Mouse (Mus musculus) adrenal gland, postnatal 10 days (tissue): Measurements from ENCODE around the gene Cwc25. TPM values are rescaled to one million over a fixed set of nuclear protein-coding genes. Genes with fewer than 3 reads are reported as not detected.
"Not testable (repeated sequence)": the region's sequence is repeated elsewhere in the genome, so short reads cannot be mapped to it uniquely, and the experiment has no call there.

Source experiments
- DNase-seq: peaks from one replicate; pipeline ENCODE4 v3.0.0; 2021; ENCODE audit warnings: mixed read lengths
- total RNA-seq, 2 experiments: library from RNA; stranded (reverse); gene quantifications; 2 replicates each; pipeline ENCODE4 v1.2.3; 2021

The Cwc25 gene
- total RNA-seq, 2 experiments from 2014 or later, result 19.9 to 20.0 TPM

DNA sequence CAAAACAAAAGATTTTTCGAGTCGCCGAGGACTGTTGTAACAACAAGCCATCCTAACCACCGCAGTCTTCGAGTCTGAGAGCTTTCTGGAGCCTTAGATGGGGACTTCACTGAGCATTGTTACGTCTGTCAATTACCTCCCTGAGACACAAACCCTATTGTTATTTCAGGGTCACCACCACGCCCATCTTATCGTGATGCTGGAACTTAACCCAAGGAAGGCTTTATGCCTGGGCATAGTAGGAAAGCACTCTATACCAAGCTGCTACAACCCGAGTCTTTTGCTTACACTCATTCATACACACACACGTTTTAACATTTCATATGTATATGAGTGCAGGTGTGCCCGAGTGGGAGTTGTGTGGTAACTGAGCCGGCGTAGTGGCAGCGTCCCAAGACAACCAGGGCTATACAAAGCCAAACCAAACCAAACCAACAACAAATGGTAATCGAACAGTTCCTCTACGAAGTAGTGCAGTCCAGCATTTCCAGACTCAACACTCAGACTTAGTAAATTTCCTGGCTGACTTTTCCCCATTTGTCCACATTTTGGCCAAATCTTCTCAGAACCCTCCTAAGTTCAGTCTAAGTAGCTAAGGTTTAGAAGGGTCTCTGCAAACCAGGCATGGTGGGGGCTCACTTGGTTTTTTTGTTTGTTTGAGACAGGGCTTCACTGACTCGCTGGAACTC lies 9.6 kb upstream of the Cwc25 start, which contains the start of gene 1700001P01Rik:
TSS of gene 1700001P01Rik (minus strand) at position 111 of the 689 bp plus-strand sequence.
- no peak for DNase-seq

GRCm38 (mm10) chr11:97775186-97775585 lies 8.8 kb upstream of the Cwc25 start:
- DNase-seq, result no peak

DNA sequence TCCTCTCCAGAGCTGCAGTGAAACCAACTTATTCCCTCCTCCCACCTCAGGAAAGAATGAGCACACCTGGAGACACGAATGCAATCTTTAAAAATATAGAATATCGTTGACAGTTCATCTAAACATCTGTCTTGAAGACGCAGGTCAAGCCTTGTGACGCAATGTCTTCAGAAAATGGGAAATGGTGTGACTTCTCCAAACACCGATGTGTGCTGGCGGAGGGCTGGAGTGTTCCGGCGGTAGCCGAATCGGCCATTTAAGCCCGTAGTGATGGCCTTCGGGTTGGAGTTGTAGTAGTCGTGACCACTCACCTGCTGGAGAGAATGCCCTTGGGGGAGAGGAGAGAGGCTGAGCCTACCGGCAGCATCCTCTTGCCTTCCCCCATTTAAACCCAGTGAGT lies 5.1 kb upstream of the Cwc25 start:
- DNase-seq, result no peak

DNA sequence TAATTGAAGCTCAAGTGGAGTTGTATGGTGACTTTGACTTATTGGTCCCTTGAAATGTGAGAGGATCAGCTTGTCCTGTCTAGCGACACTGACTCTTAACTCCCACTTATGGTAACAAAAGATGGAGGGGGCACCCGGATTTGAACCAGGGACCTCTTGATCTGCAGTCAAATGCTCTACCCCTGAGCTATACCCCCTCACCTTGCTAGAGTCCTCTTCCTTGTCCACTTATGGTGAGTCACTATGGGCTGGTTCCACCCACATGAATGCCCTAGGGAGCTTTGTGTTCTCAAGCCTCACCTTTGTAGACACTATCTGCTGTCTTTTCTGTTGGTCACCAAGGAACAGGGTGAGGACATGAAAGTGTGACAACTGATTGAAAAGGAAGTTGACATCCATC lies 3.3 kb upstream of the Cwc25 start:
- no peak for DNase-seq

DNA sequence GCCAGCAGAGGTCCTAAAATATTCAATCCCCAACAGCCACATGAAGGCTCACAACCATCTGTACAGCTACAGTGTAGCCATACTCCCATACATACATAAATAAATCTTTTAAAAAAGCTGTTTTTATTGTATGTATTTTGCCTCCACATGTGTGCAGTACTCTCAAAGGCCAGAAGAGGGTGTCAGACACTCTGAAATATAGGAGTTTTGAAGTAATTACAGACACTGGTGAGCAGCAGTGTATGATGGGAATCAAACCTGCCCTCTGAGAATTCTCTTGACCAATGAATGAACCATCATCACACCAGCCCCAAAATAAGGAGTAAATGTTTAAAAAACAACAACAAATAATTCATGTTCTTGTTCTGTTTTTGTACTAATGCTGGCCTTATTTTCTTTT lies 4.7 kb downstream of the Cwc25 start:
- no peak for DNase-seq

- DNase-seq, result no peak
These were observed 7.4 kb downstream of the Cwc25 start for GRCm38 (mm10) chr11:97758942-97759341.

DNA sequence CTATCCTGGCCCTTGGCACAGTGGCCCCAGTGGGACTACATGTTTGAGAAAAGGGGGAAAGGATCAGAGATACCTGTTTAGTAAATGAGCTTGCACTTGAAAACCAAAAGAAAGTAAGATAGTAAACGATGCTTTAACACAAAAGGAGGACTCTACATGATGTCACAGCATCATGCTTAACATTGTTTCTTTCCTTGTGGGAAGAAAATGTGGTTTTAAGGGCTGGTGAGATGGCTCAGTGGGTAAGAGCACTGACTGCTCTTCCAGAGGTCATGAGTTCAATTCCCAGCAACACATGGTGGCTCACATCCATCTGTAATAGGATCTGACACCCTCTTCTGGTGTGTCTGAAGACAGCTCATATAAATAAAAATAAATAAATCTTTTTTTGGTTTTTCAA lies 8.2 kb downstream of the Cwc25 start:
- no peak for DNase-seq

- no peak for DNase-seq
These were observed 13.1 kb downstream of the Cwc25 start for GRCm38 (mm10) chr11:97753277-97753676.

DNA sequence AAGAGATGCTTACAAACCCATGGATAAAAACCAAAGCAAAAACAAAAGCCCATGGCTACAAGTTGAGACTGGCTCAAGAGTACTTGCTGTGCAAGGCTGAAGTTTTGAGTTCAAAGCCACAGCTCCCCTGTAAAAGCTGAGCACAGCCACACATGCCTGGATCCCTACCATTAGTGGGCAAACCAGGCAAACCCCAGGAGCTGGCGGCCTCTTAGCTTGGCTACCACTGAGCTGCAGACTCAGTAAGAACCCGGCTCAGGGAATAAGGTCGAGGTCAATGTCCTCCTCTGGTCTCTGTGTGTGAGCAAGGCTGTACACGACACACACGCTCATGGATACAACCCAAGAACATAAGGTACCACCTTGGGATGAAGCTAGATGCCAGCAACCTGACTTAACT lies 17.9 kb downstream of the Cwc25 start:
- peak; percentile 45 for DNase-seq

DNA sequence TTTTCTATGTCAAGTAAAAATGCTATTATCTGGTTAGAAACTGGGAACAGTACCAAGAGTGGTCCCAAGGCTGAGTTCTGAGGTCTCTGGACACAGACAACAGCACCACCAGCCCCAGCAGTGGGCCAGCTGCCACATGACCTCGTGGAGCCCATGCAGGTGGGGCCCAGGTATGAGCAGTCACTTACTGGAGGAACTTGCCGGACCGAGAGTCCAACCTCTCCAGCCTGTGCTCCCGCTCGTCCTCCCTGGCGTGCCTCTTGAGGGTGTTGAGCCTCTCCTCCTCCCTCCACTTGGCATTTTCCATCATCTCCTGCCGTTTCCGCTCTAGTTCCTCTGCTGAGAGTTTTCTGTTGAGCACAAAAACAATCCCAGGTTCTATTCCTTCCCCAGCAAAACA lies 18.6 kb downstream of the Cwc25 start:
- DNase-seq, result peak; percentile 38

DNA sequence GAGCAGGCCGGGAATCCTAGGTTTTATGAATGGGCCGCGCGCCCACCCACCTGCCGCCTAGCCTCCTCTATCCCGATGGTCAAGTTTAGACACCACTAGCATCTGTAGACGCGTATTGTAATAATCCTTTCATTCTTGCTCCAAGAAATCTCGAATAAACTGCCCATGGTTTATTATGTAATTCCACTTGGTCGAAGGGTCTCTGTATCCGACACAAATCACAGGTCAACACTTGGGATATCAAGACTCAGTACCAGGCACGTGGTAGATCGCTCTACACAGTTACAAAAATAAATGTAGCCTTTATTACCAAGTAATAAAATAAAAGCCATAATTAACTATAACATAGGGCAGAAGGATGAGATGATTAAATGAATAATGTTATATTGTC lies 21.0 kb downstream of the Cwc25 start:
- no peak for DNase-seq

- DNase-seq, result peak; percentile 99
These were observed 21.5 kb downstream of the Cwc25 start for GRCm38 (mm10) chr11:97744718-97745330.

GRCm38 (mm10) chr11:97744063-97744717 lies 22.2 kb downstream of the Cwc25 start, which contains the start of gene Pip4k2b:
Gene Pip4k2b, minus strand, starts transcription at chr11:97744704.
- peak; percentile 67 for DNase-seq

- DNase-seq, result no peak
These were observed 22.9 kb downstream of the Cwc25 start for GRCm38 (mm10) chr11:97743423-97743822.

DNA sequence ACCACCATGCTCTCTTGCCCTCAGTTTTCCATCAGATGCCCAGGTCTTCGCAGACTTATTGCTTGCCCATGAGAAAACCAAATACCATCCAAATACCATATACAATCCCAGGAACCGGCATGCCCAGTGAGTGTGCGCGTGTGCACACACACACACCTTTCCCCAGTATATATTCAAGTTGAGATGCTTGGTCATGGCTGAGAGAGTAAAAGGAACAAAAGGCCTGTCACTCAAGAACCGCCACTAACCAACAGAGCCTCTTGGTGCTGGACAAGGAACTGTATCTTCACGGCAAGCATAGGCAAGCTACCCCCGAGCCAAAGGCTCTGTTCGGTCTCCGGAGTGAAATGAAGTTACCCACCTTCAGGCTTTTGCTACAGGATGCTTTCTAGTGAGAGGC lies 23.8 kb downstream of the Cwc25 start:
- no peak for DNase-seq

- no peak for DNase-seq
These were observed 24.2 kb downstream of the Cwc25 start for GRCm38 (mm10) chr11:97742157-97742556.

GRCm38 (mm10) chr11:97740190-97740589 lies 26.2 kb downstream of the Cwc25 start:
- peak; percentile 46 for DNase-seq

DNA sequence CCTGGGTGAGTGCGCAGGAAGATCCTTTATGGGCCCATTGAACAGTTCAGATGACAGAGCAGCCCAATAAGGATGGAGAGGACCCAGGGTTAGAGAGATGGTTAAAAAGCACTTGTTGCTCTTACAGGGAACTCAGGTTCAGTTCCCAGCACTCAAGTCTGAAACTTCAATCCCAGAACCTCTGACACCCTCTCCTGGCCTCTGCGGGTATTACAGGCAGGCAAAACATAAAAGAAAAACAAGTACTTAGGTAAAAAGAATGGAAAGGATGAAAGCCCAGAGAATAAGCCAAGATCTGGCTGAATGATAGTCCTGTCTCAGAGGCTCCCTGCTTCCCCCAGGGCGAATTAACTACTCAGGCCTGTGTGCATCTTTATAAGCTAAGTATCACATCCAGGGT lies 27.2 kb downstream of the Cwc25 start:
- no peak for DNase-seq

DNA sequence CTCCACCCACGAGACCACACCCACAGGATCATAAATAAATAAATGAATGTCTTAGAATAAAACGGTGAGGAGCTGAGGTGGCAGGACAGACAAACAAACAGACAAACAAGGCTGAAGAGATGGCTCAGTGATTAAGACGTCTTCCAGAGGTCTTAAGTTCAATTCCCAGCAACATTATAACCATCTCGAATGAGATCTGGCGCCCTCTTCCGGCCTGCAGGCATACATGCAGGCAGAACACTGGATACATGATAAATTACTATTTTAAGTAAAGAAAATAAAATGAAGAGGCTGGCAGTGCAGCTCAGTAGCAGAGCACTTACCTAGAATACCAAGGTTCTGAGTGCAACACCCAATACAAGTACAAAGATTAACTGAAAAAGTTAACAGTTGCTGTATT lies 27.7 kb downstream of the Cwc25 start:
- no peak for DNase-seq

DNA sequence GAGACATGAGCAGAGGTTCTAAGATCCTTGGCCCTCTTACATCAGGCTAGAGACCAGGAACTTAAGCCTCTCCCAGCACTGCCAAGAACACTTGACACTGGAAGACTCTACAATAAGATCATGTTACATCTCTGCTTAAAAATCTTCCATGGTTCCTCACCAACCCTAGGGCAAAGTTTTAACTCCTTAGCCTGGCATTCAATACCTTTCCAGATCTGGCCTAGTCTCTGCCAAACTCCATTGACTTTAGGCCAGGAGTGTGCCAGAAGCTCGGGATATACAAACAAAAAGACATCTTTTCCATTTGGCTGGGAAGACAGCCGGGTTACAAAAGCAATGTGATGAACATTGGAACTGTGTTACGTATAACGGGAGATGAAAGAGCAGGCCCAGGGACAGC lies 28.8 kb downstream of the Cwc25 start:
- DNase-seq, result no peak

GRCm38 (mm10) chr11:97736645-97737044 lies 29.7 kb downstream of the Cwc25 start:
- DNase-seq, result no peak

GRCm38 (mm10) chr11:97734810-97735209 lies 31.5 kb downstream of the Cwc25 start:
- DNase-seq, result not testable (repeated sequence)

DNA sequence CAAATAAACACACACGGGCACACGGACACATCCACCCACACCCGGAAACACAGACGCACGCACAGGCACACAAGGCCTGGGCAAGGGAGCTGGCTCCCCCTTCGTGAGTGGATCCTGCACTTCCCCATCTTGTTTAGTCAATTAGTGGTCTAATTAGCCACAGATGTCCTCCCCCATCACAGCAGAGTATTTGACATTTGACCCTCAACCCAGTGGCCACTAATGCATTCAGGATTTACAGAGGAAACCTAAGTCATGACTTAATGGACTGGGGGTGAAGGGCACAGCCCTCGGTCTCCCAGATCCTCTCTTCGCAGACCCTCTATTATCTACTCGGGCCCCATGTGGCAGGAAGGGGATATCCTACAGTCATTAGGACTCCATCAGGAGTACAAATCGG lies 32.7 kb downstream of the Cwc25 start:
- DNase-seq, result no peak

DNA sequence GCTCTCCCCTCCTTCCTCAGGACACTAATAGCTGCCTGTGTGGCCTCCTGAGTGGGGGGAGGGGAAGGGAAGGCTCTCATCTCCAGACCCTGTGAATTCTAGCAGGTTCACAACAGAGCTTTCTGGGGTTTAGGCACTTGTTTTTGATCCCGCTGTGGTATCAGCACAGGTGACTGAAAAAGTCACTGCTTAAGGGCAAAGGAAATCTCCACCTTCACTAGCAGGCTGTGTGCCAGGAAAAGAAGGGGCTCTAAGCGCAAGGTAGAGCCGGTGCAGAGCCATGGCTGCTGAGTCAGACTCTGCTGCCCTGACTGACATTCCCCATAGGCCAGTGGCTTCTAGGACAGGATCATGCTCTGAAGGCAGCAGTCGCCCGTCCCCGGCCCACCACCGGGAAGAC lies 37.6 kb downstream of the Cwc25 start:
- no peak for DNase-seq
